Mouse (Mus musculus) G1E (cell line): Measurements from ENCODE around the gene Proca1. TPM values are rescaled to one million over a fixed set of nuclear protein-coding genes. Genes with fewer than 3 reads are reported as not detected.

Experiments used
- ATAC-seq: 2 replicates; pipeline ENCODE4 v1.8.0; 2016; ENCODE audit warnings: mild to moderate bottlenecking; ENCODE audit not compliant: insufficient number of reproducible peaks, poor library complexity, low FRiP score, severe bottlenecking; ENCODE audit errors: extremely low read depth
- DNase-seq: peaks from one replicate; pipeline ENCODE4 v3.0.0; 2012; ENCODE audit warnings: low spot score
- H3K27me3 ChIP-seq: 2 replicates; pipeline ENCODE4 v1.6.1; 2012; ENCODE audit warnings: mild to moderate bottlenecking, low read length, inconsistent platforms; ENCODE audit not compliant: insufficient read depth
- H3K36me3 ChIP-seq: replicated peaks from 2 replicates; pipeline ENCODE3; 2012; ENCODE audit warnings: mild to moderate bottlenecking, inconsistent platforms
- H3K4me1 ChIP-seq: 2 replicates; pipeline ENCODE4 v1.6.1; 2012; ENCODE audit warnings: low read depth, low read length, inconsistent platforms, mixed read lengths; ENCODE audit not compliant: insufficient read depth
- H3K4me3 ChIP-seq: 2 replicates; pipeline ENCODE4 v1.5.1; 2012; ENCODE audit warnings: low read depth, mild to moderate bottlenecking, inconsistent platforms, low read length, moderate library complexity, mixed read lengths
- H3K9me3 ChIP-seq: replicated peaks from 2 replicates; pipeline ENCODE4 v1.6.1; 2012; ENCODE audit warnings: inconsistent platforms
- CTCF ChIP-seq: IDR thresholded peaks from 2 replicates; pipeline ENCODE4 v1.5.1; 2012; ENCODE audit warnings: low read depth, low read length, inconsistent platforms, mixed read lengths
- GATA1 ChIP-seq: IDR thresholded peaks from 2 replicates; pipeline ENCODE4 v1.6.1; 2012; ENCODE audit warnings: borderline replicate concordance, low read length, inconsistent platforms, mixed read lengths
- GATA2 ChIP-seq: IDR thresholded peaks from 2 replicates; pipeline ENCODE4 v1.6.1; 2012; ENCODE audit warnings: low read depth, low read length, inconsistent platforms, borderline replicate concordance
- POLR2AphosphoS5 ChIP-seq: IDR thresholded peaks from 2 replicates; pipeline ENCODE4 v1.6.1; 2012; ENCODE audit warnings: low read depth, low read length, inconsistent platforms; ENCODE audit not compliant: insufficient replicate concordance
- TAL1 ChIP-seq: conservative IDR thresholded peaks from 2 replicates; pipeline ENCODE4 v1.6.1; 2012; ENCODE audit warnings: low read depth, low read length, inconsistent platforms, mixed read lengths
- polyA plus RNA-seq: library from polyadenylated mRNA; stranded (reverse); fragments of >175 nt; gene quantifications from 2 replicates; pipeline ENCODE4 v1.2.3, GENCODE M21; 2012
- total RNA-seq, 2 experiments: library from RNA; stranded (forward) in 1 of 2; stranded (reverse) in 1 of 2; fragments of 200-1000 nt in 1 of 2; fragments of >200 nt in 1 of 2; fragmentation: Nextera tagmentation in 1 of 2; gene quantifications; 2 replicates each; pipeline ENCODE4 v1.2.3; 2014 to 2017

Proca1 gene
- total and polyA plus RNA-seq, 3 experiments = 0.22 TPM; not detected in 2

- H3K9me3 ChIP-seq = no peaks in the 10 kb centered on the region
- ATAC-seq = no peak
- no peak for DNase-seq
- H3K4me3 ChIP-seq = peak overlapping the region; percentile 14; the same call in 1 of the 2 replicates
- H3K36me3 ChIP-seq = peaks cover 82% of the 10 kb centered on the region
- peaks cover 83% of the 10 kb centered on the region for H3K4me1 ChIP-seq
- TF ChIP-seq CTCF = no peak
- no peak for TF ChIP-seq TAL1
- TF ChIP-seq GATA1 = no peak
- no peak for TF ChIP-seq GATA2
- no peak for TF ChIP-seq POLR2AphosphoS5
- no peaks in the 10 kb centered on the region for H3K27me3 ChIP-seq
These were observed 32.0 kb upstream of the Proca1 start for GRCm38 (mm10) chr11:78161169-78161568.

- no peak for ATAC-seq
- Histone ChIP-seq H3K4me3 (peak overlapping the region; percentile 86; the same call in 1 of the 2 replicates), H3K9me3 (no peaks in the 10 kb centered on the region), H3K4me1 (peaks cover 89% of the 10 kb centered on the region), H3K27me3 (no peaks in the 10 kb centered on the region), H3K36me3 (peaks cover 76% of the 10 kb centered on the region)
- no peak for DNase-seq
- TF ChIP-seq TAL1 (no peak), GATA2 (no peak), POLR2AphosphoS5 (no peak), GATA1 (no peak), CTCF (no peak)
These were observed 31.2 kb upstream of the Proca1 start for GRCm38 (mm10) chr11:78161968-78162367.

GRCm38 (mm10) chr11:78162504-78162903, 30.7 kb upstream of the Proca1 start:
- DNase-seq (no peak), ATAC-seq (no peak)
- TF ChIP-seq POLR2AphosphoS5 (no peak), GATA2 (no peak), CTCF (no peak), TAL1 (no peak), GATA1 (no peak)
- Histone ChIP-seq H3K9me3 (no peaks in the 10 kb centered on the region), H3K4me1 (peaks cover 92% of the 10 kb centered on the region), H3K36me3 (peaks cover 76% of the 10 kb centered on the region), H3K4me3 (peak overlapping the region; percentile 86; the same call in 1 of the 2 replicates), H3K27me3 (no peaks in the 10 kb centered on the region)

- H3K27me3 ChIP-seq = no peaks in the 10 kb centered on the region
- peaks cover 92% of the 10 kb centered on the region for H3K4me1 ChIP-seq
- TF ChIP-seq GATA2 (no peak), TAL1 (no peak), CTCF (no peak), POLR2AphosphoS5 (no peak), GATA1 (no peak)
- H3K9me3 ChIP-seq = no peaks in the 10 kb centered on the region
- ATAC-seq (no peak), DNase-seq (no peak)
- H3K36me3 ChIP-seq = peaks cover 75% of the 10 kb centered on the region
- H3K4me3 ChIP-seq = peak overlapping the region; percentile 86
These were observed 30.1 kb upstream of the Proca1 start for GRCm38 (mm10) chr11:78163045-78163444.

- H3K4me3 ChIP-seq = peak overlapping the region; percentile 86
- ATAC-seq (no peak), DNase-seq (peak; percentile 57)
- H3K36me3 ChIP-seq = peaks cover 66% of the 10 kb centered on the region
- H3K27me3 ChIP-seq = no peaks in the 10 kb centered on the region
- H3K4me1 ChIP-seq = peaks cover 93% of the 10 kb centered on the region
- no peaks in the 10 kb centered on the region for H3K9me3 ChIP-seq
- TF ChIP-seq CTCF (no peak), GATA2 (no peak), TAL1 (no peak), GATA1 (no peak), POLR2AphosphoS5 (no peak)
These were observed 29.2 kb upstream of the Proca1 start for GRCm38 (mm10) chr11:78163681-78164603.

GRCm38 (mm10) chr11:78164604-78164923, 28.6 kb upstream of the Proca1 start:
- Histone ChIP-seq H3K36me3 (peaks cover 60% of the 10 kb centered on the region), H3K4me3 (peak overlapping the region; percentile 86), H3K9me3 (no peaks in the 10 kb centered on the region), H3K27me3 (no peaks in the 10 kb centered on the region), H3K4me1 (peaks cover 93% of the 10 kb centered on the region)
- no peak for DNase-seq
- no peak for ATAC-seq
- TF ChIP-seq TAL1 (no peak), GATA1 (no peak), CTCF (no peak), POLR2AphosphoS5 (no peak), GATA2 (no peak)
